Mouse (Mus musculus) MEL (cell line): ENCODE data around the gene Hspb6.

Experiments
- EP300 ChIP-seq, 2 experiments: IDR thresholded peaks; 2 replicates each; pipeline ENCODE4 v1.6.1; 2011; ENCODE audit warnings: improper control_type of control experiment in 2 of 2, low read length in 2 of 2, low read depth in 1 of 2, mild to moderate bottlenecking in 1 of 2
- MAX ChIP-seq: IDR thresholded peaks from 2 replicates; pipeline ENCODE4 v1.6.1; 2011; ENCODE audit warnings: low read length, improper control_type of control experiment
- NELFE ChIP-seq: IDR thresholded peaks from 2 replicates; pipeline ENCODE4 v1.6.1; 2011; ENCODE audit warnings: low read depth, low read length, improper control_type of control experiment
- POLR2A ChIP-seq, 2 experiments: IDR thresholded peaks; 2 replicates each; pipeline ENCODE4 v1.6.1; 2011 to 2012; ENCODE audit warnings: low read length in 2 of 2, mild to moderate bottlenecking in 2 of 2, control low read depth in 1 of 2, improper control_type of control experiment in 1 of 2, low read depth in 1 of 2, moderate library complexity in 1 of 2; ENCODE audit not compliant: control insufficient read depth in 1 of 2, insufficient read depth in 1 of 2, poor library complexity in 1 of 2
- POLR2AphosphoS2 ChIP-seq: IDR thresholded peaks from 2 replicates; pipeline ENCODE4 v1.6.1; 2011; ENCODE audit warnings: low read length, improper control_type of control experiment
- POLR2AphosphoS5 ChIP-seq: IDR thresholded peaks from 2 replicates; pipeline ENCODE4 v1.6.1; 2012; ENCODE audit warnings: low read depth, borderline replicate concordance, mild to moderate bottlenecking, inconsistent platforms, low read length, moderate library complexity, mixed read lengths

GRCm38 (mm10) chr7:30586455-30587020 lies 34.6 kb downstream of the Hspb6 start:
- TF ChIP-seq POLR2A (IDR thresholded peaks at IDR 0.05; ENCODE audit: control insufficient read depth in 1 of 2, insufficient read depth in 1 of 2, low read depth in 1 of 2, low read length in 2 of 2, poor library complexity in 1 of 2) (no peak), POLR2AphosphoS2 (no peak), EP300 (IDR thresholded peaks at IDR 0.05; ENCODE audit: low read depth in 1 of 2, low read length in 2 of 2) (no peak), NELFE (no peak), MAX (no peak), POLR2AphosphoS5 (no peak)
